Mouse (Mus musculus) liver (tissue): ENCODE measurements around the gene Gm13941.

Source experiments
- DNase-seq: peaks from one replicate; pipeline ENCODE4 v3.0.0-alpha.2; 2020; ENCODE audit warnings: mixed read lengths

Gm13941 gene

GRCm38 (mm10) chr2:111105882-111106281 lies at the start of gene Gm13941:
TSS of gene Gm13941 (minus strand) at chr2:111105982.
- DNase-seq = no peak

- no peak for DNase-seq
These were observed 47.1 kb upstream of the Gm13941 start, which contains the start of gene Gm15130 for GRCm38 (mm10) chr2:111152836-111153235. TSS of gene Gm15130 (minus strand) at chr2:111152936.

- no peak for DNase-seq
These were observed 30.0 kb upstream of the Gm13941 start for GRCm38 (mm10) chr2:111135739-111136138.

- DNase-seq = peak; percentile 2
These were observed 47.1 kb downstream of the Gm13941 start for GRCm38 (mm10) chr2:111058586-111059261.
